Mouse (Mus musculus): ENCODE measurements at regions not wholly inside any gene's neighbourhood (a gene's known extent, or its start where the extent isn't known, plus 50 kb on each side); places are given as distances from the start of the nearest gene placed in this dataset. TPM values are rescaled to one million over a fixed set of nuclear protein-coding genes. Genes with fewer than 3 reads are reported as not detected.

Small RNAs in the stretch of these regions (microRNA-seq; reads per million reads assigned to microRNA genes)
- not detected for gene Gm44495
